Mouse (Mus musculus) layer of hippocampus, postnatal 36 days (tissue): ENCODE measurements around the gene Il6ra. TPM values are rescaled to one million over a fixed set of nuclear protein-coding genes. Genes with fewer than 3 reads are reported as not detected.
"Not testable (repeated sequence)": the region's sequence is repeated elsewhere in the genome, so short reads cannot be mapped to it uniquely, and the experiment has no call there.

Experiments used
- DNase-seq, 2 experiments: peaks; one replicate each; pipeline ENCODE4 v3.0.0; 2022
- total RNA-seq, 2 experiments: library from RNA; stranded (reverse); gene quantifications; 2 replicates each; pipeline ENCODE4 v1.2.3; 2021

The Il6ra gene
- total RNA-seq, 2 experiments from 2014 or later, result 6.3 to 7.7 TPM

GRCm38 (mm10) chr3:89875021-89875420 lies 38.0 kb downstream of the Il6ra start:
- DNase-seq, result no peak

- no peak for DNase-seq
These were observed 38.9 kb downstream of the Il6ra start for GRCm38 (mm10) chr3:89874076-89874475.

- no peak for DNase-seq
These were observed 40.3 kb downstream of the Il6ra start for GRCm38 (mm10) chr3:89872684-89873083.

GRCm38 (mm10) chr3:89872209-89872608 lies 40.8 kb downstream of the Il6ra start:
- no peak for DNase-seq

GRCm38 (mm10) chr3:89871339-89871914 lies 41.6 kb downstream of the Il6ra start:
- no peak for DNase-seq

GRCm38 (mm10) chr3:89870472-89871271 lies 42.3 kb downstream of the Il6ra start:
- no peak for DNase-seq

GRCm38 (mm10) chr3:89869556-89869955 lies 43.4 kb downstream of the Il6ra start:
- DNase-seq, result no peak

GRCm38 (mm10) chr3:89868956-89869355 lies 44.0 kb downstream of the Il6ra start:
- DNase-seq, result no peak

- DNase-seq, result no peak
These were observed 44.6 kb downstream of the Il6ra start for GRCm38 (mm10) chr3:89868357-89868756.

- no peak for DNase-seq
These were observed 45.3 kb downstream of the Il6ra start for GRCm38 (mm10) chr3:89867651-89868050.

GRCm38 (mm10) chr3:89865764-89866163 lies 47.2 kb downstream of the Il6ra start:
- DNase-seq, result no peak

GRCm38 (mm10) chr3:89865020-89865419 lies 48.0 kb downstream of the Il6ra start:
- DNase-seq, result no peak

- DNase-seq, result no peak
These were observed 49.1 kb downstream of the Il6ra start for GRCm38 (mm10) chr3:89863716-89864509.

GRCm38 (mm10) chr3:89863276-89863675 lies 49.7 kb downstream of the Il6ra start:
- DNase-seq, result not testable (repeated sequence)

GRCm38 (mm10) chr3:89862182-89862761 lies 50.7 kb downstream of the Il6ra start:
- DNase-seq, result no peak

- DNase-seq, result peak; percentile 54 to 56
These were observed 51.9 kb downstream of the Il6ra start for GRCm38 (mm10) chr3:89861070-89861469.

GRCm38 (mm10) chr3:89860343-89860742 lies 52.7 kb downstream of the Il6ra start:
- no peak for DNase-seq

GRCm38 (mm10) chr3:89859936-89860335 lies 53.1 kb downstream of the Il6ra start:
- no peak for DNase-seq

- DNase-seq, result peak; percentile 69 to 76
These were observed 54.1 kb downstream of the Il6ra start for GRCm38 (mm10) chr3:89858888-89859287.

- no peak for DNase-seq
These were observed 54.9 kb downstream of the Il6ra start for GRCm38 (mm10) chr3:89858123-89858522.

GRCm38 (mm10) chr3:89857353-89857752 lies 55.6 kb downstream of the Il6ra start:
- no peak for DNase-seq

- no peak for DNase-seq
These were observed 59.2 kb downstream of the Il6ra start for GRCm38 (mm10) chr3:89853752-89854151.

GRCm38 (mm10) chr3:89848083-89848482 lies 64.9 kb downstream of the Il6ra start:
- DNase-seq, result no peak
